Mouse (Mus musculus) ES-Bruce4 (cell line): Measurements from ENCODE around the gene Epb41l5. TPM values are rescaled to one million over a fixed set of nuclear protein-coding genes. Genes with fewer than 3 reads are reported as not detected.

Experiments
- H3K27ac ChIP-seq: 2 replicates; pipeline ENCODE4 v1.5.1; 2012; ENCODE audit warnings: low read length, inconsistent platforms; ENCODE audit not compliant: insufficient read depth
- H3K27me3 ChIP-seq: 2 replicates; pipeline ENCODE4 v1.6.1; 2012; ENCODE audit warnings: mild to moderate bottlenecking, low read length, inconsistent platforms; ENCODE audit not compliant: control insufficient read depth, poor library complexity, insufficient read depth, severe bottlenecking
- H3K36me3 ChIP-seq: 2 replicates; pipeline ENCODE4 v1.6.1; 2012; ENCODE audit warnings: inconsistent platforms, mild to moderate bottlenecking, low read length, moderate library complexity; ENCODE audit not compliant: control insufficient read depth, poor library complexity, insufficient read depth, severe bottlenecking
- H3K4me1 ChIP-seq: one replicate; pipeline ENCODE4 v1.8.1; 2011; ENCODE audit warnings: low read length; ENCODE audit not compliant: control insufficient read depth, insufficient read depth
- H3K4me3 ChIP-seq: 2 replicates; pipeline ENCODE4 v1.5.1; 2011; ENCODE audit warnings: low read depth, mild to moderate bottlenecking, low read length
- H3K9ac ChIP-seq: 2 replicates; pipeline ENCODE4 v1.6.1; 2012; ENCODE audit warnings: low read depth, mild to moderate bottlenecking, inconsistent platforms; ENCODE audit not compliant: poor library complexity, severe bottlenecking
- H3K9me3 ChIP-seq: replicated peaks from 2 replicates; pipeline ENCODE4 v1.6.1; 2012; ENCODE audit warnings: mild to moderate bottlenecking, low read length, inconsistent platforms; ENCODE audit not compliant: control insufficient read depth, poor library complexity, insufficient read depth, severe bottlenecking
- CTCF ChIP-seq: IDR thresholded peaks from one replicate; pipeline ENCODE4 v1.8.1; 2011; ENCODE audit warnings: low read depth, low read length
- EP300 ChIP-seq: IDR thresholded peaks from 2 replicates; pipeline ENCODE4 v1.6.1; 2011; ENCODE audit warnings: low read depth, low read length; ENCODE audit not compliant: insufficient read depth
- POLR2A ChIP-seq: IDR thresholded peaks from one replicate; pipeline ENCODE4 v1.8.1; 2011; ENCODE audit warnings: low read length; ENCODE audit not compliant: insufficient read depth
- polyA plus RNA-seq: library from polyadenylated mRNA; stranded (reverse); fragments of >200 nt; gene quantifications from 2 replicates; pipeline ENCODE4 v1.2.4, GENCODE M21; 2011; ENCODE audit warnings: low read depth; ENCODE audit not compliant: missing spikeins, insufficient read depth, insufficient read length

The Epb41l5 gene
- polyA plus RNA-seq, 1 experiment, result 48.2 TPM

DNA sequence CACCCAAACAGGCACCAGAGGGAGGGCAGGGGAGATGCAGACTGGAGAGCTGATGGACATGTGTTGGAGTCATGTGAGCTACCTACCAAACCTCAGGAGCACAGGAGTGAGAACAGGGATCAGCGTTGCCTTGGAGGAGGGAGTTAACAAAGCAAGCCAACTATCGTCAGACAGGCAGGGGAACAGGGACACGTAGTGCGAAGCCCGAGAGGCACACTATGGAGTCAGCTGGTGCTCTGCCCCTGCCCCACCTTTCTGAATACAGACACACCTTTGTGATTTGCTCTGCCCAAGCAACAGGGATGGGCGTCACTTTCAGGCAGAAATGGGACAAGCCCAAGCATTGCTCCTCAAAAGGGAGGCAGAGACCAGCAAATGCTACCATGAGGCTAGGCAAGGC lies 111.1 kb downstream of the Epb41l5 start:
- H3K4me3 ChIP-seq, result no peak overlapping the region
- no peaks in the 10 kb centered on the region for H3K4me1 ChIP-seq
- no peaks in the 10 kb centered on the region for H3K36me3 ChIP-seq
- no peak overlapping the region for H3K9ac ChIP-seq
- no peaks in the 10 kb centered on the region for H3K9me3 ChIP-seq
- TF ChIP-seq CTCF (no peak), POLR2A (no peak), EP300 (peak; percentile 43; the same call in 1 of the 2 replicates)
- H3K27ac ChIP-seq, result no peak overlapping the region
- H3K27me3 ChIP-seq, result no peaks in the 10 kb centered on the region

DNA sequence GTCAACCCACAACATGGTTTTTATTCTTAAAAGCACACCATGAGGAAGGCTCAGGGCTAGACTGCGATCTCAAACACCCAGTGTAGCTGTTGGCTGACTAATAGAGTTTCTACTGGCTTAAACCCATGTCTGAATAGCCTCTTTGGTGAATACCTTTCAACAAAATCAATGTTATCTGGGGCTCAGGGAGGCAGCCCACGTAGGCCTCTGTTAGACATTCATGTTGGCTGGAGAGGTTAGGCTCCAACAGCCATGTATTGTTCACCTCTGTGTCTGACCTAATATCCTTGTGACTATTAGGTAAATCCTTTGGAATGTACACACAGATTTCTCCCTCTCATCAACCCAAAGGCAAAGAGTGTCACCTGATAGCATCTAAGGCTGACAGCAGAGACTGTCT lies 112.7 kb downstream of the Epb41l5 start:
- H3K4me1 ChIP-seq, result no peaks in the 10 kb centered on the region
- no peak overlapping the region for H3K27ac ChIP-seq
- no peak overlapping the region for H3K9ac ChIP-seq
- no peaks in the 10 kb centered on the region for H3K36me3 ChIP-seq
- no peaks in the 10 kb centered on the region for H3K27me3 ChIP-seq
- no peak for TF ChIP-seq EP300
- H3K4me3 ChIP-seq, result no peak overlapping the region
- H3K9me3 ChIP-seq, result no peaks in the 10 kb centered on the region

DNA sequence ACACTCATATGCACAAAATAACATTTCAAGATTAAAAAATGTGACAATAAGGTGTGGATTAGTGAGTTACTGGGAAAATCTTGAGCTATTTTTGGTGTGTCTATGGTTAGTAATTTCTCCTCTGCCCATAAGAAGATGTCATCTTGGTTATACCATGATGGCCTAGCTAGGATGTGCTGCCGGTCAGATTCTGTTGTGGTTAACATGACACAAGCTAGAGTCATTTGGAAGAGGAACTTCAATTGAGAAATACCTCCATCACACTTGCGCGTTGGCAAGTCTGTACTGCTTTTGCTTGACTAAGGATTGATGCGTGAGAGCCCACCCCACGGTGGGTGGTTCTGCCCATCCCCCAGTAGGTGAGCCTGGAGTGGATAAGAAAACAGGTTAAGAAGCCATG lies 114.5 kb downstream of the Epb41l5 start:
- H3K27ac ChIP-seq, result no peak overlapping the region

DNA sequence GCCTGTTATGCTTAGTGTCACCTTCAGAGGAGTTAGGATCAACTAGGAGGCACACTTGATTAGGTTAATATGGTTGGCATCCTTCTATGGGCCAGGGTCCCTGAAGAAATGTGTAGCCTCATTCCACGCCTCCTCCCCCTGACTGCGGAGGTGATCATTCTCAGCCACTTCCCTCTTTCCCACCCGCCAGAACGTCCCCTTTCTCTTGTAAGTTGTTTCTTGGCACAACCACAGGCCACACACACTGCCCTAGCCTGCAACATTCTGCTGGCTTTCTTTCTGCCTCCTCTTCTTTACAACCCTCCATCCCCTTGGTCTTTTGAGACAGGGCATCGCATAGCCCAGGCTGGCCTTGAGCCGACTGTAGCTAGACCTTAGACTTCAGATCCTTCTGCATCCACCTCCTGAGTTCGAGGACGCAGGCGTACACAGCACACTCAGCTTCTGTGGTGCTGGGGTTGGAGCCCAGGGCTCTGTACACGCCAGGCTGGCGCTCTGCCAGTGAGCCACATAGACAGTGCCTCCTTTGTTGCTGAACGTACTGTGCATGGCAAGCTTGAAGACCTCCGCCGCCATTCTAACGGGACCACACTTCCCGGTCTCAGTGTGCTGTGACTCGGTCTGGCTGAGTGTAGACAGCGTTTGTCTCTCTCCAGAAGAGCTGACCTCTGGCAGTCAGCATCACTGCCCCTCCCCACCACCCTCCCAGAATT lies 115.6 kb downstream of the Epb41l5 start:
- Histone ChIP-seq H3K27ac (no peak overlapping the region), H3K36me3 (peaks cover 2% of the 10 kb centered on the region), H3K4me3 (no peak overlapping the region), H3K27me3 (no peaks in the 10 kb centered on the region), H3K4me1 (no peaks in the 10 kb centered on the region), H3K9ac (no peak overlapping the region), H3K9me3 (0 out of 2 replicates have a peak, but pooled peaks cover 4% of the 10 kb centered on the region)
- no peak for TF ChIP-seq POLR2A
- no peak for TF ChIP-seq EP300
- TF ChIP-seq CTCF, result no peak

More for the DNA sequence above, 114.5 kb downstream of the Epb41l5 start:
- no peaks in the 10 kb centered on the region for H3K4me1 ChIP-seq
- H3K27me3 ChIP-seq, result no peaks in the 10 kb centered on the region
- no peak for TF ChIP-seq EP300
- no peak for TF ChIP-seq POLR2A
- no peak for TF ChIP-seq CTCF
- no peak overlapping the region for H3K9ac ChIP-seq
- no peaks in the 10 kb centered on the region for H3K9me3 ChIP-seq
- no peaks in the 10 kb centered on the region for H3K36me3 ChIP-seq
- no peak overlapping the region for H3K4me3 ChIP-seq

DNA sequence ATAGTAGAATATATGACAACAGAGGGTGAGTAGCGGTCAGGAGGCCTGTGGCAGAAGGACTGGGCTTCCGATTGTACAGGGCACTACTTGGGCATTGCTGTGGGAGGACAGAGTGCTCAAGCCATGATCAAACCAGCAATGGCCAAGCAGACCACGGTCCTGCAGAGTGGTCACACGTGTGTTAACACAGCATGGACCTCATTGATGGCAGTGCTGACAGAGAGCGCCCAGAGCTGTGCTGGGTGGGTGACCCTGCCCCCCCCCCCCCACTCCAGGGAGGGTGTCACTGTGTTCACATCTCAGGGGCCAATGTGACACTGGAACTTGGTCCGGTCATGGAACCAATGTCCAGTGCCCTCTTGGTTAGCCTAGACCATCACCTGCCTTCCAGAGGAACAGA lies 116.6 kb downstream of the Epb41l5 start:
- H3K4me3 ChIP-seq, result no peak overlapping the region
- no peak overlapping the region for H3K9ac ChIP-seq
- H3K9me3 ChIP-seq, result 0 out of 2 replicates have a peak, but pooled peaks cover 4% of the 10 kb centered on the region
- H3K27me3 ChIP-seq, result no peaks in the 10 kb centered on the region
- TF ChIP-seq CTCF, result no peak
- no peak for TF ChIP-seq EP300
- no peak for TF ChIP-seq POLR2A
- no peak overlapping the region for H3K27ac ChIP-seq
- H3K4me1 ChIP-seq, result no peaks in the 10 kb centered on the region
- peaks cover 9% of the 10 kb centered on the region for H3K36me3 ChIP-seq

DNA sequence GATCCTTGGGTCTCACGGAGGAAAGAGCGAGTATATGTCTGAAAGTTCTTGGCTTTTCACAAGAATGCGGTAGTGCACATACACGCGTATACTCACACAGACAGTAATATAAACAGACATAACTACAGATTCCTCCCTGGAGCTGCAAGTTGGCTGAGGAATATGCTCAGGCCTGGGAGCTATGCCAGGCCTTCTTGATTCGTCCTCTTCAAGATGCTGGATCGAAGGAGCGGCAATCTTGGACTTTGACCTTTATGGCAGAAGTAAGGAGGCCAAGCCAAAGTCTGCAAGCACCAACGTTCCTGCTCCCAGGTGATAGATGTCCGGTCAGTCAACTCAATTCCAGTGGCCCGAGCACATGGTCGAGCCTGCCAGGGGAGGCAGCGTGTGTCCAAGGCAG lies 117.9 kb downstream of the Epb41l5 start:
- Histone ChIP-seq H3K9ac (no peak overlapping the region), H3K36me3 (peaks cover 10% of the 10 kb centered on the region), H3K27ac (no peak overlapping the region), H3K4me3 (no peak overlapping the region), H3K27me3 (no peaks in the 10 kb centered on the region), H3K9me3 (0 out of 2 replicates have a peak, but pooled peaks cover 4% of the 10 kb centered on the region), H3K4me1 (peaks cover 4% of the 10 kb centered on the region)
- TF ChIP-seq CTCF, result no peak
- TF ChIP-seq POLR2A, result no peak
